Mouse (Mus musculus): ENCODE measurements around the gene Ccm2l.

The Ccm2l gene

DNA sequence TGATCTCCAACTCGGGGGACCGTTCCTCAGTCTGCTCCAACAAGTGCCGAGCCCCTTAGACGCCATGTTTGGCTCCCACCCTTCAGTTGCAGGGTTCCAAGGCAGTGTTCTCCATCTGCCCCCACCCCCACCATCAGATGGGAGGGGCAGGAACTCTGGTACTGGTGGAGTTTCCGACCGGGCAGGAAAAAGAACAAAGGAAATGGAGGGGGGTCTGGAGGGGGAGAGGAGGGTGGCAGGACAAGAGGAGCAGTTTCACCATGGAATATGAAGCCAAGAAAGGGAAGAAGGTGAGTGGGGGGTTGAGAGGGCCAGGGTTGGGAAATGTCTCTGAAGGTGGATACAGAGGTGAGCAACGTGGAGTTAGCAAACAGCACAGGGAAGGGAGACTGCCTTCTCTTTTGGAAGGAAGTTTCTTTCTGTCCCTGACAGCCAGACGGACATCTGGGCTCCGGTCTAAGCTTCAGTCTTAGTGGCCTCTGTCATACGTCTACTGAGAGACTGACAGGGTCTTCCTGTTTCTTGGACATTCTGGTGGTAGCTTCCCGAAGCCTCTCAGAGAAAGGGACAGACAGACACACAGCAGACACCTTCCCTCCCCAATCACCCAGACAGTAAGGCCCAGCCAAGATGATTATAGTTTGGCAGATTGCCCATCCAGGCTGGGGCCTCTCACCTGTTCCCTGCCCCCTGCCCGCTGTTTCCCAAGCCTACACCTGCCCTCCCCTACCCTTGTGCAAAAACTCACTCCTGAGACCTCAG, at the start of gene Ccm2l:
TSS of gene Ccm2l (plus strand) at position 209 of the 762 bp plus-strand sequence.
- no peak for DNase-seq (ENCODE audit: low spot score)

DNA sequence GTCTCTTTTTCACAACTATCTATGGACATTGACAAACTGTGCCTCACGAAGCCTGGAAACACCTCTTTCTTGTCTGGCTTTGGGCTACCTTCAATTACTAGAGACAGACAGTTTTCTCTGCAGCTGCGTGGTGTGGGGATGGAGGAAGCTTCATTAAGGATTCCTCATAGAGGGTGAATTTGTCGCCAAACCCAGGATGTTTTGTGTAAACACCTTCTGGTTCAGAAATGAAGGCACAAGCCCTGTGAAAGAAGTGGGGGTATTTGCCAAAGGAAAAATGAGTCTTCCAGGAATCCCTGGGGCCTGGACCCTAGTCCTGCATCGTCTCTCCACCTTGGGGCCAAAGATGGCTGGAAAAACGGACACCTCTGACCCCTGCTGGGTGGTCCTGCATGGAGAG, 49.0 kb upstream of the Ccm2l start:
- DNase-seq (ENCODE audit: low spot score) = no peak

DNA sequence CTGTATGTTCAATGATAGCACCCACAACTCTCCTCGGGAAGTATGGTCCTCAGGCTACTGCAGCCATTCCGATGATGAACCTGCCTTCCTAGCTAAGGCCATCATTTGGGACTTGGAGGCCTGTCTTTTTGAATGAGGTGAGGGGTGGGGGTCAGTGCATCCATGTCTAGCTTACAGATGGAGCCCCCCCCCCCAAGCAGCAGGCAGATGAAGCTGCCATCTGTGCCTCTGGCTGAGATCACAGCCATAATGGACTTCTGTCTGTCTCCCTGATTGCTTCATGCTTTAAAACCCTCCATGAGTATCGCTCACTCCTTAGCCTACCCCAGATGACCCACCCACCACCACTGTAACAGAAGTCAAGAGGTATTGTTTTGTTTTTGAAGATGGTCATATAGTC, 46.4 kb upstream of the Ccm2l start:
- DNase-seq (ENCODE audit: low spot score) = no peak

DNA sequence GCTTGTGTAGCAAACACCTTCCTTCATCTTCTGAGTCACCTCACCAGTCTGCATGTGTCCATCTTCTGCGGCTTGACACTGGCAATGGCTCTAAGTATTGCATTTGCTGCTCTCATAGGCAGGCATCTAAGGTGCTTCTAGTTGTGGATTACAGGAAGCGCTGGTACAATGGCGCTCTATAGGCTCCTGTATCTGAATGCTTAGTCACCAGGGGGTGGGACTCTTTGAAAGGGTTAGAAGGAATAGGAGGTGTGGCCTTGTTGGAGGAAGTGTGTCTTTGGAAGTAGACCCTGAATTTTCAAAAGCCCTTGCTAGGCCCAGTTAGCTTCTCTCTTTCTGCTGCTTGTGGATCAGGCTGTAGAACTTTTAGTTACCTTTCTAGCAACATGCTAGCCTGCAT, 44.6 kb upstream of the Ccm2l start:
- DNase-seq (ENCODE audit: low spot score) = no peak

DNA sequence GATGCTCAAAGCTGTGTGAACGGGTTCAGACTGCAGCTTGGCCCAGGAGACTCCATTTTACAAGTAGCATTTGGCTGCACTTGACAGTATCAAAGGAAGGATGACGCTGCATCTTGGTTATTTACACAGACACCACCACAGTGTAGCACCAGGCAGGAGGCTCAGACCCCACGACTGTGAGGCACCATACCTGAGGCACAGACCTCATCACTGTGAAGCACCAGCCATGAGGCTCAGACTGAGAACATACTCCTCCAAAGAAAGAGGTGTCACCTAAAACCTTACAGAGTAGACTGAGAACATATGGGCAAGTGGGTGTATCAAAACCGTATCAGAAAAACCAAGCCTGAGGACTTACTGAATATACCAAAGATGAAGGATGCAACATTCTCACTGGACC, 42.9 kb upstream of the Ccm2l start:
- no peak for DNase-seq (ENCODE audit: low spot score)

DNA sequence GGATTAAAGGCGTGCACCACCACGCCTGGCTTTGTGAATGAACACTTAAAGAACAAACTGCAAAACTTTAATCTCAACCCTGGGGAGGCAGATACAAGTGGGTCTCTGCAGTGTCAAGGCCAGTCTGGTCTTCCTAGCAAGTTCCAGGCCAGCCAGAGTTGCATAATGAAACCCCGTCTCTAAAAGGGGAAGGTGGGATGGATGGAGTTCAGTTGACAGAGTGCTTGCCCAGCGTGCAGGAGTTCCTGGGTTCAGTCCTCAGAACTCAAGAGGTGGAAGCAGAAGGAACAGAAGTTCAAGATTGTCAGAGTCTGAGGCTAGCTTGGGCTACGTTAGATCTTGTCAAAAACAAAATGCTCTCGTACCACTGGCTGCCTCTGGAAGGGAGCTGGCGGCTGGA, 39.7 kb upstream of the Ccm2l start:
- no peak for DNase-seq (ENCODE audit: low spot score)

DNA sequence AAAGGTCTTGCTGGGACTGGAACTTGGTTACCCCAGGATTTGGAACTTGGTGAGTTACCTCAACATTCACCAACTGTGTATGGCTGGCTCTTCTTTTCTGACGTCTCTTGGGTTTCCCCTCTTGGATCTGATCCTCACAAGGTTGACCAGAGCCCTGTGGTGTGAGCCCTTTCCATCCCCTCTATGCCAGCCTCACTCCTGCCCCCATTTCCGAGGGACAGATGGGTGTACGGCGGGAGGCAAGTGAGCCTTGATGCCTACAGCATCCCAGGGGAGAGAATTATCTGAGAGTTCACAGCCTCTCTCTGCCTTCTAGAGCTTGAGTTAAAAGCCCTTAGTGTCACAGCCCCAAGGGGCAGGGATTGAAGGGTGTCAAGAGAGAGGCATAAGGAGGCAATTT, 38.3 kb upstream of the Ccm2l start:
- DNase-seq (ENCODE audit: low spot score) = no peak

DNA sequence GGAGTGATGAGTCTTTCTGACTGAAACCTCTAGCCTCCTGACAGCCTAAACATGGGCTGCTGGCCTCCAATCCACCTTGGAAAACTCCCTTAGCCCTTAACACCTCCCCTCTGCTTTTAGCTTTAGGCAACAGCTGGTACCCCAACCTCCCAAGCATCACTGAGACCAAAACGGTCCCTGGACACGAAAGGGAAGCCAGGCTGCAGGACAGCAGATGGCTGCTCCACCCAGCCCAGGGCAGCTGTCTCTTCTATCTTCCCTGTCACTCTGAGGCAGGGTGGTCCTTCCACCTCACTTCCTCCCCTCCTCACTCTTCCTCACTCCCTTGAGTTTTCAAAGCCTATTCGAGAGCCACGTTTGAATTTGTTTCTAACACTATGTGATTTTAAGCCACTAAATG, 35.3 kb upstream of the Ccm2l start:
- no peak for DNase-seq (ENCODE audit: low spot score)

DNA sequence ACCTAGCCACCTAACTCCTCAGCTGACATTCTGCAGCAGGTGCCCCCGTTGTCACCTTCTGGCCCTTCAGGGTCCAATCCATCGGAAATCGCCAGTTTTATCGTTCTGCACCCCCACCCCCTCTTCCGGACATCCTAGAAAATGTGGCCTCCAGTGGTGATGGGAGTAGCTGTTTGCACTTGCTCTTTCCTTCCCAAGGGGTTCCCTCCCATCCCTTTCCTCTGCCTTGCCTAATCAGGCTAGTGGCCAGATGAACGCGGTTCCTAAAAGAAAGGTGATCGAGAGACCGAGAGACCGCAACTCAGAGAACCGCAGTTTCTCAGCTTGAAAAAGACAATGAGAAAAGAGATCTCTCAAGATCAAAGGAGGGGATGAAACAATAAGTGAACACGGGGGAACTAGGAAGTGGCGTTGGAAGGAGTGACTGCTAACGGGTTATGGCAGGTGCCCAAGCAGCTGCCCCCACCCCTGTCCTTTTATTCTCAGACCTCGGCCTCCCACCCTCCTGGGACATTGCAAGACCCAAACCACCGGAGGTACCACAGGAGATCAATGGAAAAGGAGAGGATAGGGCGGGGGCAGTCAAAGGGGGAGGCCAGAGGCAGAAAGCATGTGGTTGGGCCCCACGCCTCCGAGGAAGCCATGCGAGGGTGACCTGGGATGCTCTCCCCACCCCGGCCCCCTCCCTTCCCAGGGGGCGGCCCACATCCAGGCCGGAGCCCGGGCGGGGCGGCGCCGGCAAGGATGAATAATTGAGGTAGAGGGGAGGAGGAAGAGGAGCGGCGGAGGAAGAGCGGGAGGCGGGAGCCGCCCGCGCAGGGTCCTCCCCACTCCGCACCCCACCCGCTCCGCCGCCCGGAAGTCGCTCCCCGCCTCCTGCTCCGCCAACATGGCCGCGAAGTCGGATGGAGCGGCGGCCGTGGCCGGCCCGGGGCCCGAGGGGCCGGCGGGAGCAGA, 34.4 kb upstream of the Ccm2l start, which contains the start of gene Xkr7:
TSS of gene Xkr7 (plus strand) at position 727 of the 957 bp plus-strand sequence.
- no peak for DNase-seq (ENCODE audit: low spot score)

DNA sequence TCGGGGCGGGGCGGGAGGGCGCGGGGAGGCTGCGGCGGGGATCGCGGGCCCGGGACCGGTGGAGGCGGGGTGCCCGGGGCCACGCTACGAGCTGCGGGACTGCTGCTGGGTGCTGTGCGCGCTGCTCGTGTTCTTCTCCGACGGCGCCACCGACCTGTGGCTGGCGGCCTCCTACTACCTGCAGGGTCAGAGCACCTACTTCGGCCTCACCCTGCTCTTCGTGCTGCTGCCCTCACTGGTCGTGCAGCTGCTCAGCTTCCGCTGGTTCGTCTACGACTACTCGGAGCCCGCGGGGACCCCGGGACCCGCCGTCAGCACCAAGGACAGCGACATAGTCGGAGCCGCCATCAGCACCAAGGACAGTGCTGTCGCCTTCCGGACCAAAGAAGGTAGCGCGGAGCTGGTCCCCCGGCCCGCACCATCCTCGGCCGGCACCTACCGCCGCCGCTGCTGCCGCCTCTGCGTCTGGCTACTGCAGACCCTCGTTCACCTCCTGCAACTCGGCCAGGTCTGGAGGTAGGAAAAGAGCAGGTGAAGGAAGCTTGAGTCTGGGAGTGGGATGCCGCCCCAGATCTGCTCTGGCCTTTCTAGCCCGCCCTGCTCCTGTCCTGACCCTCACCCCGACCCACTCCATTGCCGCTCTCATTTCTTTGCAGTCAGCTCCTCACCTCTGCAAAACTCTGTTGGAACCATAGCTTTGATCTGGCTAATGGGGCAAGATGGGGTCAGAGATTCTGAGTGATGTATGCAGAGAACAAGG, 33.5 kb upstream of the Ccm2l start:
- DNase-seq (ENCODE audit: low spot score) = peak; percentile 95

DNA sequence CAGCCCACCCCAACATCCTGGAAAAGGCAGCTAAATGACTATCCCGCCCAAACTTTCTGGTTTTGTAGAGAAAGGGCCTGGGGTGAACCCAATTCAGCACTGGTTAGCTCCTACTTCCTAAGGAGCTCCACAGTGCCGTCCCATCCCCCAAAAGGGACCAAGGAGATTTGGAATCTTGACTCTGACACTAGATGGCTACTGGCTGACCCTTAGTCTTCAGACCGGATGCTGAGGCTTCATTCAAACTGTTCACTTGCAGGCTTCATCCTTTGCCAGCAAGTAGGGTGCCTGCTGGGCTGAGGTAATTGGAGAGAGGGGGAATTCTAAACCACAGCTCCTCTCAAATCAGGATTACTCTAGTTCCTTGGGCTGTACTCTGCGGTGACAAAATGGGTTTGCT, 32.8 kb upstream of the Ccm2l start:
- DNase-seq (ENCODE audit: low spot score) = no peak

DNA sequence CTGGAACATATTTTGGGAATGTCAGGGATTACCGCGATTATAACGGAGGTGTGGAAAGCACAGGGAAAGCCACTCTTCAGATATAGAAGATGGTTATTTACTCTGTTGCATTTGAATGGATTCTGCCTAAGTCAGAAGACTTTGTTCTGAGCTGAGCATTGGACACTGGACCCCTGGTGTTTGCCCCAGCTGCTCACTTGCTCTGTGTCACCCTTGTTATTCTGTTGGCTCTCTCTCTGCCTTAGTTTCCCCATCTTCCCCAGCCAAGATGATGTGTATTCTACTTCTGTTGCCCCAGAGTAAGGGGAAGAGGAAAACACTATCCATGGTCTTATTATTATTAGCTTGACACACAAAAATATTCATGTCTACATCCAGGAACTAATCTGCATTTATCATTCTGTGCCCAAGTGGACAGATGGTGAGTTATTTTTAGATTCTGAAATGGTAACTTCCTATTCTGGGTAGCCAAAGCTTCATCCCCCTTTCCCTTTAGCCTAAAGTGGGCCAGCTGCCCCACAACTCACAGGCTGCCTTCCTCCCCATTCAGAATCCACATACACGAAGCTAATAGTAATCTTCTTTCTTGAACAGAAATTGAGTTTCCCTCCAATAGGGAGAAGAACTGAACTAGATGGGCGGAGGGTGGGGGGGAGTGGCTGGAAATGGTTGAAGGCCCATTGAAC, 32.1 kb upstream of the Ccm2l start:
- DNase-seq (ENCODE audit: low spot score) = no peak

DNA sequence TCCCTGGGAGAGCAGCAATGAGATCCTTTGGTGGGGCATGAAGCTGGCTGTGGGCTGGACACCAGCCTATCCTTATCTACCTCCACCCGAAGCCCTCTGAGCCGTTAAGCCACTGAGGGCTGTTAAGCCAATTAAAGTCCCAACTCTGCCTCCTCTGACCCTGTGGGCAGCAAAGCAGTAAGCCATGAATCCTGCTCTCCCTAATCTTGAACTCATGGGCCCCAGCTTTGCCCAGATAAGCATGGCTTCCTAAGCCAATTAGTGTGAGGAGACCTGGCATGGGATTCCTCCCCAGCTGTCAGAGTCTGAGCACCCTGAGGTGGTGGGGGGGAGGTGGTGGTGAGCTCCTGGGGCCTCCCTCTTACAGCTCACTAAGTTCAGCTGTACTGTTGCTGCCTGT, 29.1 kb upstream of the Ccm2l start:
- DNase-seq (ENCODE audit: low spot score) = no peak

DNA sequence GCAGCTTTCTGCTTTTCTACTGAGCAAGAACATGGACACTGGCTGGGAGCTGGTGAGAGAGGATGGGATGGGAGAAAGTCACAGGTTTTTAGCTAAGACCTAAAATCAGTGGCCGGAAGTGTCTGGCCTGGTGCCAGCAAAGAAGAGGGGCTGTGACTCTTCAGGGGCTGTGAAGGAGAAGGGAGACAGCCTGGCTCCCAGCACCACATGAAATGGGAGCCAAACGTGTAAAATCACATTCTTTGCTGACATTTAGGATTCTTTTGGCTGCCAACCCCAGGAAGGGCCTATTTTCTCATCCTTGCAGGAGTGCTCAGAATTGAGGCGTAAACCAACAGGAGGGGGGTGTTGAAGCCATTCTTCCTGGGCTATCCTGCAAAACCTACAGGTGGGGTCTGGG, 21.9 kb upstream of the Ccm2l start:
- DNase-seq (ENCODE audit: low spot score) = no peak

DNA sequence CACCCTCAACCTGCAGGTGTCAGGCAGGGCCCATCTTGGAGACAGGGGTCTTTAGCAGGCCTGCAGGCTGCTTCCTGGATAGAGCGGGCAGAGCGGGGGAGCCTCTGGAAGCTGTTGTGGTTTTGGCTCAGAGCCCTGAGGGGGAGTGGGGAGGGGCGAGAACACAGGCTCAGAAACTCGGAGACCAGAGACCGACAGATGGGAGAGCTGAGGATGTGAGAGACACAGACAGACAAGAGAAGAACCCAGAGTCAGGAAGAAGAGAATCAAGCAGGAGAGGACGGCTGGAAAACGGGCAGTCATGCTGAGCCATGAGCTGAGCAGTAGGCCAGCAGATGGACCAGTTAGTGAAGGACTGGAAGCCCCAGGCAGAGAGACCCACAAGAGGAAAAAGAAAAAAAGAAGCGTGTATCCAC, 19.9 kb upstream of the Ccm2l start:
- DNase-seq (ENCODE audit: low spot score) = no peak

DNA sequence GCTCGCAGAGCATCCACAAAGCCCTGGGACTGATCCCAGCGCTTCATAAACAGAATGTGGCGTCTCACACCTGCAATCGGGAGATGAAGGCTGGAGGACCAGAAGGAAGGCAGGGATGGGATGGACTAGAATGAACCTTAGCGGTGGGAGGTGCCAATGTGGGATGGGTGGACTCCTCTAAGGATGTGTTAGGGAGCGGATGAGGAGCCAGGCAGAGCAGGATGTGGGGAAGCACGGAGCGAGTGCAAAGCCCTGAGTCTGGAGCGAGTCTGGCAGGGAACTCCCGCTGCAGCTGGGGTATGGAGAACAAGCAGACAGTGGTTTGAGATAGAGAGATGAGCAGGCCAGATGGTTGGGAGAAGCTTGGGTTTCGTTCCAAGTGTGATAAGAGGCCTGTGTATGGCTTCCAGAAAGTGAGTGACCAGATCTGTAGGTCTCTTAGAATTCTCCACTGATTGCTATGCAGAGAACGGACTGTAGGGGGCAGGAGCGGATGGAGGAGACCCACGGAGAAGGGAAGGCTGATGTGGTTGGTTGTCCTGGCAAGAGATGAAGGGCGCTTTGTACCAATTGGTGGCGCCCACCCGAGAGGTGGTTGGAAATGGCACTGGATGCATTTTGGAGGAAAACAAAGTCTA, 17.8 kb upstream of the Ccm2l start:
- no peak for DNase-seq (ENCODE audit: low spot score)

DNA sequence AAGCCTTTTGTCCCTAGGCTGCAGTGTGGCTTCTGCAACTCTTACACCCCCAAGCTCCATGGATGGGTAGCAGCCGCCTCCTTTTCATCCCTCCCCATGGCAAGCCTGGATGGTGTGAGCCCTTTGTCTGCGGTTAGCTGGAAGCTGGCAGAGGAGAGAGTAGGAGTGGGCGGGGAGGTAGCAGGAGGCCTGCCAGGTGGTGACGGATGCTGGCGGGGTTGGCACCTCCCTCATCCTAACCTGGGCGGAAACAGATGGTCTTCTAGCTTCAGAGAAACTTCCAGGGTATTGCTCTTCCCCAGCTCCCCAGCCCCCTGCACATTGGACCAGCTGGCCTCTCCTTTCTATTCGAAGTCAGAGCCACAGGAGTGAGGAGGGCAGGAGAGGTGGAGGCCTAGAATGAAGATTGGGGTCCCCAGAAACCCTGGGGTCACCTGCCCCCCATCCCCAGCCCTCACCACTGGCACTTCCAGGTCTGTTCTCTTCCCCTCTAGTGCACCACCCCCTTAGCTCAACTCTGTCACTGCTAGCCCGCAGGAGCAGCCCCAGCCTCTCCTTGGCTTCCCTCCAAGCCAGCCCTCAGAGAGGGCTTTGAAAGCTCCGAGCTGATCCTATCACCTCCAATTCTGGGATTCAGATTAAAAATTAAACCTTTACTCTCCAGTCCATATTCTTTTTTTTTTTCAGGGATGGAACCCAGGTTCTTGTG, 16.3 kb upstream of the Ccm2l start:
- no peak for DNase-seq (ENCODE audit: low spot score)

DNA sequence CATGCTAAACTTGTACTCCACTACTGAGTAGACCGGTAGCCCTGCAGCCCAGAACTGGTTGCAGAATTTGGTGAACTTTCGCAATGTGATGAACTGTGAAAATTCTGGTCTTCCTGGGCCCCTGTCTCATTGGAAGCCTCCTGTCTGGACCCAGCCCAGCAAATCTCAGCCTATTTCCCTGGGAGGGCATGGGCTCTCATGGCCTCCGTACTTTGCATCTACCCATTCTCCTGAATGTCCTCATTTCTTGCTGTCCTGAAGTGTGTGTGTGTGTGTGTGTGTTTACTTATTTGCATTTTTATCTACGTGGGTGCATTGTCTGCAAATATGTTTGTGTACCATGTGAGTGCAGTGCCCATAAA, 15.8 kb upstream of the Ccm2l start:
- DNase-seq (ENCODE audit: low spot score) = no peak

DNA sequence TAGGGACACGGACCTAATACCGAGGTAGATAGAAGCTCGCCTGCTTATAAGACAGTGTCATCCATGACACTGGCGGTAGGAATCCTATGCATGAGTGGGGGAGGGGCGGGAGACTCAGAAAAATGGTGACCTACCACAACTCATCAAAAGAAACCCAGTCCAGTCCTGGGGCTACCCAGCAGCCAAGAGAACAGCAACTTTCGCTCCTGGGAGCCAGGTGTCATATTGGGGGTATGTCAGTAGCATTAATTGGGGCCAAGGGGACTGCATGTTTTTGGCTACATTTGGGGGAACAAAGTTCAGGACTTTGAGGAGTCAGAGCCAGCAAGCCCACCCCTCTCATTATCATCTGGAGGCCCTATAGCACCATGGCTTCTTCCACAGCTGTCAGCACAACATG, 14.7 kb upstream of the Ccm2l start:
- no peak for DNase-seq (ENCODE audit: low spot score)

DNA sequence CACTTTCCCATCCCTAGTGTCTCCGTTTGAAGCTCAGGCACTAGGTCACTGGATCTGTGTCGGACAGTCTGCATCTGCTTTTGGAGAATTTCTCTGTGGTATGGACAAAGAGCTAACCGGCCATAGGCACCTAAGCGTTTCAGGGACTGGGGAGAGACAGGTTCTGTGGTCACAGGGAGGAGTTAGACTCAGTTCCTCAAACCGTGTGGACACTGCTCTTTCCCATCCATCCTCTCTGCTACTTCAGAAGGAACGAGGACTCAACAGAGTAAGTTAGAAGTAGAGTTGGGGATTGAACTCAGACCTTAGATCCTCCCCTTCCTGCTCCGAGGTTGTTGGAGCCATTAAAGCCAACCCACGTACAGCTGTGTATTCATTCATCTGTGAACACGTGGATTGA, 14.2 kb upstream of the Ccm2l start:
- DNase-seq (ENCODE audit: low spot score) = no peak

Measured in ovary, postnatal 10 days (tissue).